Mouse (Mus musculus) embryonic facial prominence, embryonic 12.5 days (tissue): ENCODE data around the gene Prr3. TPM values are rescaled to one million over a fixed set of nuclear protein-coding genes. Genes with fewer than 3 reads are reported as not detected.

Source experiments
- ATAC-seq: fragments of 200-750 bp; cut with Nextera tagmentation; 2 replicates; pipeline ENCODE4 v1.8.0; 2017; ENCODE audit not compliant: insufficient number of reproducible peaks, insufficient read depth, low FRiP score, low TSS enrichment
- H3K27ac ChIP-seq: fragments of 300-500 bp; sonication (generic); 2 replicates; pipeline ENCODE4 v1.5.1; 2016; ENCODE audit warnings: mild to moderate bottlenecking
- H3K27me3 ChIP-seq: fragments of 300-500 bp; sonication (generic); 2 replicates; pipeline ENCODE4 v1.6.1; 2016; ENCODE audit warnings: mild to moderate bottlenecking, moderate library complexity
- H3K36me3 ChIP-seq: fragments of 300-500 bp; sonication (generic); 2 replicates; pipeline ENCODE4 v1.6.1; 2016; ENCODE audit warnings: mild to moderate bottlenecking
- H3K4me1 ChIP-seq: fragments of 300-500 bp; sonication (generic); 2 replicates; pipeline ENCODE4 v1.6.1; 2016
- H3K4me2 ChIP-seq: fragments of 300-500 bp; sonication (generic); replicated peaks from 2 replicates; pipeline ENCODE4 v1.6.1; 2016; ENCODE audit warnings: mild to moderate bottlenecking, moderate library complexity
- H3K4me3 ChIP-seq: fragments of 300-500 bp; sonication (generic); 2 replicates; pipeline ENCODE4 v1.5.1; 2016; ENCODE audit warnings: mild to moderate bottlenecking
- H3K9ac ChIP-seq: fragments of 300-500 bp; sonication (generic); 2 replicates; pipeline ENCODE4 v1.6.1; 2016; ENCODE audit warnings: mild to moderate bottlenecking, moderate library complexity
- H3K9me3 ChIP-seq: fragments of 300-500 bp; sonication (generic); 2 replicates; pipeline ENCODE4 v1.6.1; 2016; ENCODE audit warnings: mild to moderate bottlenecking, moderate library complexity
- WGBS: fragments of 180-500 bp; shearing (Covaris S2); methylation state at CpG from one replicate; pipeline ENCODE4 v1.1.7; 2016; 5-methylcytosine and 5-hydroxymethylcytosine counted together
- polyA plus RNA-seq: library from polyadenylated mRNA; unstranded; fragments of >200 nt; fragmentation: Nextera tagmentation; extraction: Ambion mirVana; gene quantifications from 2 replicates; pipeline ENCODE4 v1.2.1, GENCODE M21; 2016

Gene Prr3
- 42.9 and 51.4 TPM in 2 replicates for polyA plus RNA-seq

DNA sequence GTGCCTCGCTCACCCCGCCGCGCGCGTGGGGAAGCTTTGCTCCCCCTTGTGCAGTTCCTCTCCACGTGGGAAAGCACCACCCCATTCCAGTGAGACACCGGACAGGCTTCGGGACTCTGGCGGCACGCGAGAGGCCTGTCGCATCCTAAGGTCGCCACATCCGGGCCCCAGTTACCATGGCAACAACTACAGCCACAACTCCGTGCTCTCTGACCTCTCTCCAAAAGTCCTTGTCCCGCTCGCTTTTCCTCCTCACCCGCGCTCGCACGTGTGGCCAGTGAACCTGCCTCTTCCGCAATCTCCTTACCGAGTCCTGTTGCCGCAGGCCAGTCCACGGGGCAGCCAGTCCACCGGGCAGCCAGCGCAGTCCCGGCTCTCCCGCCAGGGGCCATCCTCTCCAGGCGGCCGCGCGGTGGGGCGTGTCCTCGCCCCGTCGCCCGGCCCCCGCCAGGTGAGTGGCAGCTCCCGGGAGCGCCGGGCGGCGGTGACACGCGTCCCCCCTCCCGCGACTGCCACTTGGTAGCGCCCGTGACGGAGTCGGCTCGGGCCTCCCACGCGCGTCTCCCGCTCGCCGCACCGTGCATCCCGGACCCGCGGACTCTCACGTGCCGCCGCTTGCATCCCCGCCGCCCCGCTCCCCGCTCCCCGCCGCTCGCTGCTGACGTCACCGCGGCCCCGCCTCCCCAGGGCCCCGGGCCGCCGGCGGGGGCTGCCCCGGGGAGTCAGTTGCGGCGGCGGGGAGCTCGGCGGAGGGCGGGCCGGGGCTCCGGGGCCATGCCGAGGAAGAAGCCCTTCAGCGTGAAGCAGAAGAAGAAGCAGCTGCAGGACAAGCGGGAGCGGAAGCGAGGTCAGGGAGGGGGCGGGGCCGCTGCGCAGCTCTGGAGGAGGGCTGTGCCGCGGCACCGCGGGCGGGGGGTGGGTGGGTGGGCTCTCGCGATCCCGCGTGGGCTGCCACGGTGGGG lies at the start of gene Prr3, which contains the start of gene Gnl1:
Prr3 (minus strand) TSS at position 836 of the 962 bp plus-strand sequence.
Gnl1 (plus strand) TSS at position 451 of the 962 bp plus-strand sequence.
- peaks cover 16% of the 10 kb centered on the region for H3K4me1 ChIP-seq

DNA sequence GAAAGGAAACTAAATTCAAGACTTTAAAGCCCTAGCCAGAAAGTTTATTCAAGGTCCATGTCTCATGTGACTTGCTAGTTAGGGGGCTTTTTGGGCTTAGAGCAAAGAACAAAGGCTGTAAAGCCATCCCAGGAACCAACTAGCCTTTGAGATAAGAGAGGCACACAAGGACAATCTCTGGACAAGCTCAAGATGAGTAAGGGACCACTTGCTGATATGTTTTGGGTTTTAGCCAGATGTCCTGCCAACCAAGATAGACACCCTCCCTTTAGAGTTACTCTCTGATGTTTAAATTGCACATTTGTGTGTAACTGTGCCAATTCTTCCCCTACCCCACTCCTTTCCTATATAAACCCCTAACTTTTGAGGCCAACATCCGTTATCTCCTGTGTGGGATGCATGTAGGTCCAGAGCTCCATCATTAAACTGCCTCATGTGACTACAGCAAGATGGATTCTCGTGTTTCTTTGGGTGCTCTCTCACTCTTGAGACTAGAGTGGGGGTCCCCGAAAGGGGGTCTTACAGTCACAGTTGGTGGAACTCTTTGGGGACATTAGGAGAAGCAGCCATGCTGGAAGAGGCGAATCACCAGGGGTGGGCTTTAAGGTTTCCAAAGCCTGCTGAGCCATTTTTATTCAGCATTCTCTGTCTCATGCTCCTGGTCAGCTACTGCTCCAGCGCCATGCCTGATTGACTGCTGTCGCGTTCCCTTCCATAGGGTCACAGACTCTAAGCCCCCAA lies 49.0 kb upstream of the Prr3 start:
- Histone ChIP-seq H3K36me3 (no peaks in the 10 kb centered on the region), H3K27me3 (0 out of 2 replicates have a peak, but pooled peaks cover 4% of the 10 kb centered on the region), H3K4me2 (no peak overlapping the region), H3K9ac (no peak overlapping the region), H3K4me1 (peaks cover 4% of the 10 kb centered on the region; the same call in 1 of the 2 replicates), H3K4me3 (no peak overlapping the region), H3K9me3 (no peaks in the 10 kb centered on the region), H3K27ac (no peak overlapping the region)
- WGBS = 89% methylated on average over 7 of the region's 7 CpGs
- ATAC-seq = no peak

More for the DNA sequence above, at the start of gene Prr3, which contains the start of gene Gnl1:
- peak; percentile 76 for ATAC-seq
- H3K27ac ChIP-seq = peak within 1 kb of the TSS; percentile 97
- WGBS = under 1% methylated on average over 94 of the region's 109 CpGs
- H3K9ac ChIP-seq = peak within 1 kb of the TSS; percentile 87
- peak within 1 kb of the TSS; percentile 95 for H3K4me3 ChIP-seq
- H3K4me2 ChIP-seq = peak within 1 kb of the TSS; percentile 78
- peaks cover 32% of the 10 kb centered on the region for H3K36me3 ChIP-seq
- H3K27me3 ChIP-seq = no peaks in the 10 kb centered on the region
- no peaks in the 10 kb centered on the region for H3K9me3 ChIP-seq

DNA sequence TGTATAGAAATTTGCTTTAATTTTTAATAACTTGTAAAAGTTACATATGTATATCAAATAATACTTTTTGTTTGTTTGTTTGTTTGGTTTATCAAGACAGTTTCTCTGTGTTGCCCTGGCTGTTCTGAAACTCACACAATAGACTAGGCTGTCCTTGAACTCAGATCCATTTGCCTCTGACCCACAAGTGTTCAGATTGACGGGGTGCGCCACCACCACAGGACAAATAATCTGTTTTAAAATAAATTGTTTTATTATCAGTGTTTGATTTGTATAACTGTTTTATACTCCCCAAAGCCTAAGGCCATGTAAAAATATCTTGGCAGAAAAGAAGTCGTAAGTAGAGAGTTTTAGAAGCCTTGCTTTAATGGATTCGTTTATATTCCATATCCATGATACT lies 47.6 kb upstream of the Prr3 start:
- Histone ChIP-seq H3K36me3 (no peaks in the 10 kb centered on the region), H3K9ac (no peak overlapping the region), H3K9me3 (no peaks in the 10 kb centered on the region), H3K4me1 (peaks cover 13% of the 10 kb centered on the region), H3K4me3 (no peak overlapping the region), H3K4me2 (no peak overlapping the region), H3K27me3 (0 out of 2 replicates have a peak, but pooled peaks cover 4% of the 10 kb centered on the region), H3K27ac (no peak overlapping the region)
- 89% methylated on average over 4 of the region's 4 CpGs for WGBS
- ATAC-seq = no peak

DNA sequence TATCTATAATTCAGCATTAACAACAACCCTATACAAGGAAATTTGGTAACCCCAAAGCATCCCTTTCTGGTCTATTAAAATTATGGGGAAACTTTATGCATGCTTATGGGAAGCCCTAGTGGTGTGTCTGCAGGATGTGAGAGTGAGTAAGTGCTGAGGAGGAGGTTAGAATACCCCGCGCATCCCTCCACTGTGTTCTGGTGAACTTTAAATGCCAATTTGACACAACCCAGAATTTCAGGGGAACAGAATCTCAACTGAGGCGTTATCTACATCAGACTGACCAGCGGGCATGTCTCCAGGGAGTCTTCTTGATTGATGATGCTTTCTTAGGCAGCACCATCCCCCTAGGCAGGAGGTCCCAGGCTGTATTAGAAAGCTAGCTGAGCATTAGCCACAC lies 45.9 kb upstream of the Prr3 start:
- no peak for ATAC-seq
- 77% methylated on average over 4 of the region's 4 CpGs for WGBS

DNA sequence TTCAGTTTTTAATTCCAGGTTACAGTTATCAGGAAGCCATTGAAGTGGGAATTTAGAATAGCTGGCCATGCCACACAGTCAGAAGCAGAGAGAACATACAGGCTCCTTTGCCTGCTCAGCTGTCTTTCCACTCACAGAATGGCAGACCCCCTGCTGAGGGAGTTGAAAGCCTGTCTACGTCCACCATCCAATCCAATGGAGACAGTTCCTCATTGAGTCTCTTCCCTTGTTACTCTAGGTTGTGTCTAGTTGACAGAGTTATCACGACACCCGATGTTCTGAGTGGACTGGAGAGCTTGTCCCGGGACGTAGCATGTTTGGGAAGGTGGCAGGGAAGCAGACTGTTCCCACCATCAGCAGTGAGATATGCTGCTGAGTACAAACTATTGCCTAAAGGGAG lies 45.2 kb upstream of the Prr3 start:
- WGBS = 75% methylated on average over 5 of the region's 5 CpGs

More for the DNA sequence above, 45.9 kb upstream of the Prr3 start:
- Histone ChIP-seq H3K27me3 (no peaks in the 10 kb centered on the region), H3K27ac (no peak overlapping the region), H3K4me1 (peaks cover 10% of the 10 kb centered on the region; the same call in 1 of the 2 replicates), H3K36me3 (no peaks in the 10 kb centered on the region), H3K9me3 (no peaks in the 10 kb centered on the region), H3K9ac (no peak overlapping the region), H3K4me2 (no peak overlapping the region), H3K4me3 (no peak overlapping the region)

DNA sequence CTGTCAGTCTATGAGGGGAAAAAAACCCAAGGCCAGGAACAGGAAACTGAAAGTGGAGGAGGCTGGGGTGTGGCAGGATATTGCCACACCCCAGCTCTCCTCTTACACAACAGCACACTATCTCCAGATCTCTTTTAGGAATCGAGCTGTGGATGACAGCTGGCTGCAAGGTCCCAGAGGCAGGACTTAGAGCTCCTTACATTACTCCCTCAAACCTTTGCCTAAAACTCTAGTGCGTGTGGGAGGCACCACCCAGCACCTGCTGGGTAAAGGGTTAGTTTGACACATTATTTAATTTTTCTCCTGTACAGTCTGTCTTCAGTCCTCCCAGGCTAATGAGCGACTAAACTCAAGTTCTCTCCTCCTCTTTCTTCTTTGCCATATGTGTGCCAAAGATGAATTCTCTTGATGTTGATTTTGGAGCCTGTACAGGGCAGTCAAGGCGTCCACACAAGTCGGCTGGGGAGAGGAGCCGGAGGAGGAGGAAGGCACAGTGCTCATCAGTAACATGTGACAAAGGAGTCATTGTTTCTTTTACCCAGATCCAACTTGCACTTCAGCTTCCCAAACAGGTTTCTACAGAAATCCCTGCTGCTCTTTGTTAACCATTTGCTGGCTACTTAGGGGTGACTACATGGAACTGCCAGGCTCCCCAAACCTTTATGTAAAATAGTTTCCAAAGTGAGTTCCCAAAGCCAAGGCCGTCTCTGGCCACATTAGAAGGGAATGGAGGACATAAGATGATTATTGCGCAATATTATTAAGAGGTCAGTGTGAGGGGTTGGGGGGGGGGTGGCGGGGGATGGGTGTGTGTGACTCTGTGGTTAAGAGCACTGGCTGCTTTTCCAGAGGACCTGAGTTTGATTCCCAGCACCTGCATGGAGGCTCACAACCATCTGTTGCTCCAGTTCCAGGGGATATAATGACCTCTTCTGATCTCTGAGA lies 43.9 kb upstream of the Prr3 start:
- WGBS = 49% methylated on average over 9 of the region's 9 CpGs
- Histone ChIP-seq H3K4me2 (no peak overlapping the region), H3K9ac (no peak overlapping the region), H3K9me3 (no peaks in the 10 kb centered on the region), H3K27ac (no peak overlapping the region), H3K4me3 (no peak overlapping the region), H3K4me1 (peaks cover 13% of the 10 kb centered on the region; the same call in 1 of the 2 replicates), H3K27me3 (no peaks in the 10 kb centered on the region), H3K36me3 (no peaks in the 10 kb centered on the region)
- no peak for ATAC-seq

More for the DNA sequence above, 45.2 kb upstream of the Prr3 start:
- H3K4me1 ChIP-seq = peaks cover 13% of the 10 kb centered on the region; the same call in 1 of the 2 replicates
- no peak overlapping the region for H3K9ac ChIP-seq
- H3K9me3 ChIP-seq = no peaks in the 10 kb centered on the region
- no peak overlapping the region for H3K4me2 ChIP-seq
- ATAC-seq = no peak
- H3K27me3 ChIP-seq = no peaks in the 10 kb centered on the region
- no peak overlapping the region for H3K27ac ChIP-seq
- no peaks in the 10 kb centered on the region for H3K36me3 ChIP-seq
- H3K4me3 ChIP-seq = no peak overlapping the region

DNA sequence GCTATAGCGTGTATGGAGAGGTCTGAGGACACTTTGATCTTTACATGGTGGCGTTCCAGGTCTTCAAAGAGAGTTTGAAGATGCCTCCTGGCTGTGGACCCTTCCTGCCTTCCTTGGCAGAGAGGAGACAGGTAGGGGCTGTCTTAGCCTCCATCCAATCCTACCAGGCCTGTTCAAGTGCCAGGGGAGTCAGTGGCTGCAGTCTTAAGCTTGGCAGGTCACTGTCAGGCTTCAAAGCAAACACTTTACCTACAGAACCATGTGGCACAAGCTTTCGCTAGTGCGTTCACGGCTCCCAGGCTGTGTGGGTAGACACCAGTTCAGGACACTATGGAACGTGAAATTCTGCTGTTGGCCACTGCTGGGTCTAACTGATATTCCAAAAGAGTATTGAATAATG lies 42.9 kb upstream of the Prr3 start:
- H3K9me3 ChIP-seq = no peaks in the 10 kb centered on the region
- no peak overlapping the region for H3K9ac ChIP-seq
- no peak for ATAC-seq
- peaks cover 13% of the 10 kb centered on the region; the same call in 1 of the 2 replicates for H3K4me1 ChIP-seq
- H3K4me2 ChIP-seq = no peak overlapping the region
- H3K36me3 ChIP-seq = no peaks in the 10 kb centered on the region
- no peaks in the 10 kb centered on the region for H3K27me3 ChIP-seq
- H3K4me3 ChIP-seq = no peak overlapping the region
- H3K27ac ChIP-seq = no peak overlapping the region
- 88% methylated on average over 6 of the region's 6 CpGs for WGBS

DNA sequence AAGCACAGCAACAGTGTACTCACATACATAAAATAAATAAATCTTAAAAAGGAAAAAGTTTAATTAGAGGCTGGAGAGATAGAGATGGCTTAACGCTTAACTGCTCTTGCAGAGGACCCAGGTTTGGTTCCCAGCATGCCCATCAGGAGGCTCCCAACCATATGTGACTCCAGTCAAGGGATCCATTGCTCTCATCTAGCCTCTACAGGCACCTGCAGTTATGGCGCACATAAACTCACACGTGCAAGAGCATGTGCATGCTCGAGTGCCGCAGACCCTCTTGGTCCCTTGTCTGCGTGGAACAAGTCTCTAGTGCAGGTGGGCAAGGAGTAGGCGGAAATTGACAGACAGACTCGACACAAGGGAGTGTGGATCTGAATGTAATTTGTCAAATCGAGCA lies 42.1 kb upstream of the Prr3 start:
- ATAC-seq = no peak
- Histone ChIP-seq H3K9me3 (no peaks in the 10 kb centered on the region), H3K36me3 (no peaks in the 10 kb centered on the region), H3K9ac (no peak overlapping the region), H3K27me3 (no peaks in the 10 kb centered on the region), H3K4me1 (peaks cover 13% of the 10 kb centered on the region; the same call in 1 of the 2 replicates), H3K4me3 (no peak overlapping the region), H3K27ac (no peak overlapping the region), H3K4me2 (no peak overlapping the region)
- 94% methylated on average over 9 of the region's 9 CpGs for WGBS

DNA sequence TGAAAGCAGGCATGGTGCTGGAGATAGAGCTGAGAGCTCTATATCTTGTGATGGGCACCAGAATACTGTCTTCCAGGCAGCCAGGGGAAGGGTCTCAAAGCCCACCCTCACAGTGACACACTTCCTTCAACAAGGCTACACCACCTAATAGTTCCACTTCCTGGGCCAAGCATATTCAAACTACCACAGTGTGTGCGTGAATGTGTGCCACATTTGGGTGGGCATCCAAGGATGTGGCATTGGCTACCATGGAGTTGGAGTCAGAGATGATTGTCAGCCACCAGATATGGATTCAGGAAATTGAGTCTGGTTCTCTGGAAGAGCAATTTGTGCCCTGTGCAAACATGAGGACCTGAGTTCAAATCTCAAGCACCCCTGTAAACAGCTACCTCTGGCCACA lies 41.3 kb upstream of the Prr3 start:
- no peak for ATAC-seq
- Histone ChIP-seq H3K4me3 (no peak overlapping the region), H3K4me2 (no peak overlapping the region), H3K27me3 (no peaks in the 10 kb centered on the region), H3K9ac (no peak overlapping the region), H3K27ac (peak overlapping the region; percentile 30; the same call in 1 of the 2 replicates), H3K9me3 (no peaks in the 10 kb centered on the region), H3K4me1 (peaks cover 13% of the 10 kb centered on the region; the same call in 1 of the 2 replicates), H3K36me3 (no peaks in the 10 kb centered on the region)
- WGBS = 89% methylated on average over 1 of the region's 1 CpGs

DNA sequence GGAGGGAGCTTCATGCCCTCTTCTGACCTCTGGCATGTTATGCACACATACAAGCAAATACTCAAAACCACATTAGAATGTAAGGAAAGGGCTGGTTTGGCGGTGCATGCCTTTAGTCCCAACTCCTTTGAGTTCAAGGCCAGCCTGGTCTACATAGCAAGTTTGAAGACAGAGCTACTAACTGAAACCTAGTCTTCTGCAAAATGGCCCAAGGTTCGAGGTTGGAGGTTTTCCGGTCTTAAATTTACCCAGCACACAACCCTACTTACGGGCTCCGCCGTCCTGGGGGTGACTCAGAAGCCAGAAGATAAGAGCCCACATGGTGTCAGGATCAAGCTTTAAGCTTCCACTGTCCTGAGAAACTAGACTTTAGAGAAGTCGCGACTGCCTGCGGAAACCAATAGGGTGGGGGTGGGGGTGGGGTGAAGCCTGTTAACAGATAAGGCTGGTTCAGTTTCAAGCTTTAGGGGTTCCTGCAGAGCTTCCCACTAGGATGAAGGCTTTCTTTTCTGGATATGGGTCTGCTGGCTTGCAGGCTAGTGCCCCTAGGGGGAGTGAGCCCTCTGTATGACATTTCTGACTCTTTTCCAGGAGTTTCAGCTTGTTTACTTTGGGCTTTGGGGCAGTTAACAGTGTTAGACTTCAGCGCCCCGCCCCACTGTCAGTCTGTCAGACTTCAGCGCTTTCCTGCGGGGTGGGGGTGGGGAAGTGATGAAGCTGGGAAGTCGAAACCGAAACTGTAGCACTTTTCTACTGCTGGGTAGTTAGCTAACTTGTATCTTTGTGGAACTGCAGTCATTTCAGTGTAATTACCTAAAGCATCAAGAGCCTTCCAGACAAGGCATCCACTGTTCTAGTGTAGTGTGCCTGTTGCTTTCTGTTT lies 40.4 kb upstream of the Prr3 start, which contains the start of gene H2-T24:
H2-T24 (minus strand) TSS at position 370 of the 883 bp plus-strand sequence.
- no peak within 1 kb of the TSS for H3K9ac ChIP-seq

More for the DNA sequence above, 40.4 kb upstream of the Prr3 start, which contains the start of gene H2-T24:
- ATAC-seq = 0 out of 2 replicates have a peak, but pooled peaks have one; percentile 60
- Histone ChIP-seq H3K4me2 (peak within 1 kb of the TSS; percentile 23), H3K4me1 (peaks cover 13% of the 10 kb centered on the region; the same call in 1 of the 2 replicates), H3K9me3 (no peaks in the 10 kb centered on the region), H3K27ac (peak within 1 kb of the TSS; percentile 32), H3K4me3 (no peak within 1 kb of the TSS), H3K36me3 (no peaks in the 10 kb centered on the region), H3K27me3 (no peaks in the 10 kb centered on the region)
- WGBS = 38% methylated on average over 15 of the region's 15 CpGs
